Mouse (Mus musculus) midbrain, postnatal 0 days (tissue): Measurements from ENCODE around the gene Gpc3. TPM values are rescaled to one million over a fixed set of nuclear protein-coding genes. Genes with fewer than 3 reads are reported as not detected.

Source experiments
- ATAC-seq: fragments of 200-750 bp; cut with Nextera tagmentation; 2 replicates; pipeline ENCODE4 v1.8.0; 2017; ENCODE audit warnings: moderate number of reproducible peaks, mild to moderate bottlenecking, moderate TSS enrichment, moderate library complexity; ENCODE audit not compliant: low FRiP score
- DNase-seq: peaks from one replicate; pipeline ENCODE4 v3.0.0-alpha.2; 2015; ENCODE audit warnings: low spot score
- H3K27ac ChIP-seq: fragments of 300-500 bp; sonication (generic); 2 replicates; pipeline ENCODE4 v1.5.1; 2014; ENCODE audit warnings: low read depth, mild to moderate bottlenecking, low read length, mixed read lengths
- H3K27me3 ChIP-seq: fragments of 300-500 bp; sonication (generic); 2 replicates; pipeline ENCODE4 v1.6.1; 2014; ENCODE audit warnings: low read length, control low read depth, mixed read lengths; ENCODE audit not compliant: insufficient read depth
- H3K36me3 ChIP-seq: fragments of 300-500 bp; sonication (generic); 2 replicates; pipeline ENCODE4 v1.6.1; 2014; ENCODE audit warnings: low read length, control low read depth, mixed read lengths; ENCODE audit not compliant: insufficient read depth
- H3K4me1 ChIP-seq: fragments of 300-500 bp; sonication (generic); 2 replicates; pipeline ENCODE4 v1.6.1; 2014; ENCODE audit warnings: mild to moderate bottlenecking, control low read depth, antibody characterized with exemption, low read length, mixed read lengths; ENCODE audit not compliant: insufficient read depth
- H3K4me2 ChIP-seq: fragments of 300-500 bp; sonication (generic); 2 replicates; pipeline ENCODE4 v1.6.1; 2014; ENCODE audit warnings: low read depth, mild to moderate bottlenecking, low read length, mixed read lengths; ENCODE audit not compliant: poor library complexity, severe bottlenecking
- H3K4me3 ChIP-seq: fragments of 300-500 bp; sonication (generic); 2 replicates; pipeline ENCODE4 v1.5.1; 2014; ENCODE audit warnings: low read depth, mild to moderate bottlenecking, low read length, moderate library complexity
- H3K9ac ChIP-seq: fragments of 300-500 bp; sonication (generic); replicated peaks from 2 replicates; pipeline ENCODE4 v1.6.1; 2014; ENCODE audit warnings: mild to moderate bottlenecking, low read length, moderate library complexity, mixed read lengths; ENCODE audit not compliant: poor library complexity, severe bottlenecking
- H3K9me3 ChIP-seq: fragments of 300-500 bp; sonication (generic); 2 replicates; pipeline ENCODE4 v1.6.1; 2016; ENCODE audit warnings: low read length, control low read depth
- CTCF ChIP-seq: IDR thresholded peaks from 2 replicates; pipeline ENCODE4 v1.5.1; 2016; ENCODE audit warnings: antibody characterized with exemption, mild to moderate bottlenecking
- WGBS: fragments of 180-500 bp; shearing (Covaris S2); extraction: QIAGEN DNeasy Blood & Tissue Kit; methylation state at CpG from one replicate; pipeline ENCODE4 v1.1.7; 2014; 5-methylcytosine and 5-hydroxymethylcytosine counted together
- polyA plus RNA-seq: library from polyadenylated mRNA; unstranded; fragments of >200 nt; fragmentation: Nextera tagmentation; extraction: Ambion mirVana; gene quantifications from 2 replicates; pipeline ENCODE4 v1.2.1, GENCODE M21; 2015
- total RNA-seq: library from RNA; depleted of rRNA; stranded (reverse); fragments of >200 nt; gene quantifications from 2 replicates; pipeline ENCODE4 v1.2.3, GENCODE M21; 2014

The Gpc3 gene
- total and polyA plus RNA-seq, 2 experiments from 2014 or later: 19.3 to 69.3 TPM

GRCm38 (mm10) chrX:52616152-52616551 is 2.4 kb upstream of the Gpc3 start:
- Histone ChIP-seq H3K27me3 (0 out of 2 replicates have a peak, but pooled peaks cover 6% of the 10 kb centered on the region), H3K4me1 (no peaks in the 10 kb centered on the region), H3K9me3 (no peaks in the 10 kb centered on the region), H3K4me3 (no peak overlapping the region), H3K9ac (no peak overlapping the region), H3K36me3 (no peaks in the 10 kb centered on the region), H3K27ac (no peak overlapping the region), H3K4me2 (no peak overlapping the region)
- TF ChIP-seq CTCF: no peak
- WGBS: 90% methylated on average over 5 of the region's 5 CpGs
- ATAC-seq: no peak
- DNase-seq: no peak

DNA sequence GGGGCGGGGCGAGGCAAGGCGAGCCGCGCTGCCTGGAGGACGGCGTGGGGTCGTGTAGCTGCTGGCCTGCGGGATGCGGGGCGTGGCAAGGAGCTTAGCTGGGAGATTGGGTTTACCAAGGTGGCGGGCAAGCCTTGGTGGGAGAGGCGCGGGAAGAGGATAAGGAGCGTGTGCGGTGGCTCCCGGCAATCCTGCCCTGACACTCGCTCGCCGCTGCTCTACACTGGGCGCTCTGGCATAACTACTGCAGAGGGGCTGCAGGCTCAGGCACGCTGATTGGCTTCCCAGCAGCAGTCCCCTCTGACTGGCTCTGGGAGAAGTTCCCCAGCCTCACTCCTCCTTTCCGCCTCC is 256 bp upstream of the Gpc3 start:
- Histone ChIP-seq H3K4me3 (peak overlapping the region; percentile 47), H3K9me3 (no peaks in the 10 kb centered on the region), H3K4me1 (no peaks in the 10 kb centered on the region), H3K27ac (no peak overlapping the region), H3K4me2 (peak overlapping the region; percentile 80), H3K36me3 (no peaks in the 10 kb centered on the region), H3K27me3 (0 out of 2 replicates have a peak, but pooled peaks cover 6% of the 10 kb centered on the region), H3K9ac (no peak overlapping the region)
- WGBS: 28% methylated on average over 9 of the region's 23 CpGs
- DNase-seq: peak; percentile 79
- peak; percentile 41 for TF ChIP-seq CTCF
- ATAC-seq: peak; percentile 95

DNA sequence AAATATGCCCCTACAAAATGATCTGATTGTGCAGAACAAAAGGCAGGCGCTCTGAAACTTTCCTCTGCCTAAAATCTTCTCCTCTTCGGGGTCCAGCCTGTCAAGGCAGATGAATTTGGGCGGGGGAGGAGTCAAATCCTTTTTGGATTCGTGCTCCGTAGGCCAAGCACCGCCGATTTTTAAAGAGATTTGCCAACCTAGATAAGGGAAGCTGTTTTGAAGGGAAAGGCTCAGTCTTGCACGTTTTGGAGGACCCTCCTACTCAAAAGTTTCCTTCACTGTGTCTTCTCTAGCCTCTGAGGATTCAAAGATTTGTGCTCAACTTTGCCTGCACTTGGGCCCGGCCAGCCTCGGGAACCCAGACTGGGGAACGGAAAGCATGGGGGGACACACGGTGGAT is 944 bp downstream of the Gpc3 start:
- 20% methylated on average over 12 of the region's 12 CpGs for WGBS
- TF ChIP-seq CTCF: no peak
- H3K36me3 ChIP-seq: no peaks in the 10 kb centered on the region
- no peak overlapping the region for H3K9ac ChIP-seq
- H3K27ac ChIP-seq: no peak overlapping the region
- H3K4me2 ChIP-seq: peak overlapping the region; percentile 80
- H3K9me3 ChIP-seq: no peaks in the 10 kb centered on the region
- no peaks in the 10 kb centered on the region for H3K4me1 ChIP-seq
- H3K4me3 ChIP-seq: peak overlapping the region; percentile 47
- ATAC-seq (no peak), DNase-seq (no peak)
- H3K27me3 ChIP-seq: 0 out of 2 replicates have a peak, but pooled peaks cover 6% of the 10 kb centered on the region

DNA sequence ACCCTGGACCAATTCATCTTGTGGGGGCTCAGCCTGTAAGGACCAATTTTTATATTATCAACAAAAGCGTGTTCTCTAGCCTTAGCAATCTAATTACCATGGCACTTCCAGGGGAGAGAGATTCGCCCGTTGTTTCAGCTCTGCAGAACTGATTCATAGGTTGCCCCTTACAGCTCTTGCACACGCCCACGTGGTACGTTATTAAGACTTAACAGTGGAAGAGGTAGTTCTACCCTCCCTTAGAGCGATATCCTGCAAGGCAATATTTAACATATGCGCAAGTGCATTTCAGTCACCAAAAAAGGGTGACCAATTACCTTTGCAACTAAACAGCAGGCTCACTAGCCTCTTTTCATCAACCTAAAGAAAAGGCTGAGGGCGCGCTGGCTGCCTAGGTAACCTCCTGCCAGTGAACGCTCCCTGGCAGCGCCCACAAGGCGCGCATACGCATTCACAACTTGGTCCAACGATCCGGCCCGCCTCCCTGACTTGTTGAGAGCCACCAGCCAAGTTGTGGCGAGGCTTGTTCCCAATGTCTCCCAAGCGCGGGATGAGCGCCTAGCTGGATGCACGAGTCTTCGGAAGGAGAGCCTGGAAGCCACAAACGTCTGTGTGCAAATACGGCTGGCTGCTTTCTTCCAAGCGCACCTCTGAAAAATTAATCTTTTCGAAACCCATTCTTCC is 1.6 kb downstream of the Gpc3 start:
- Histone ChIP-seq H3K9ac (no peak overlapping the region), H3K27me3 (0 out of 2 replicates have a peak, but pooled peaks cover 6% of the 10 kb centered on the region), H3K4me2 (peak overlapping the region; percentile 80), H3K9me3 (no peaks in the 10 kb centered on the region), H3K4me3 (peak overlapping the region; percentile 47), H3K27ac (no peak overlapping the region), H3K36me3 (no peaks in the 10 kb centered on the region), H3K4me1 (no peaks in the 10 kb centered on the region)
- DNase-seq (peak; percentile 48), ATAC-seq (no peak)
- WGBS: 27% methylated on average over 28 of the region's 28 CpGs
- TF ChIP-seq CTCF: no peak

DNA sequence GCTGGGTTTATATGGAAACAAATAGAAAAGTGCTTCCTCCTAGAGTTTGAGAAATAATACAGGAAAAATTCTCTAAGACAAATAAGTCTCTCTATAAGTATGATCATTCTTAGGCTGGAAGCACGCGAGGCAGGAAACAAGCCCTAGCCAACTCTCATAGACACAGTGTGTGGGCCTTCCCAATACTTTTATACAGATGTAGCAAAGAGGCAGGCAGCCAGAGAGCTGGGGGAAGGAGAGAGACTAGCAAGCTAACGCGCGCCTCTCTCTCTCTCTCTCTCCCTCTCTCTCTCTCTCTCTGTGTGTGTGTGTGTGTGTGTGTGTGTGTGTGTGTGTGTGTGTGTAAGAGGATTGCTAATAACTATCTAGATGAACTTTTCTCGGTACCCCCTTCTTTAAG is 2.2 kb downstream of the Gpc3 start:
- H3K4me1 ChIP-seq: no peaks in the 10 kb centered on the region
- no peak overlapping the region for H3K27ac ChIP-seq
- H3K9me3 ChIP-seq: no peaks in the 10 kb centered on the region
- H3K36me3 ChIP-seq: no peaks in the 10 kb centered on the region
- H3K4me3 ChIP-seq: no peak overlapping the region
- no peak for DNase-seq
- H3K9ac ChIP-seq: no peak overlapping the region
- no peak overlapping the region; the same call in 1 of the 2 replicates for H3K4me2 ChIP-seq
- H3K27me3 ChIP-seq: 0 out of 2 replicates have a peak, but pooled peaks cover 6% of the 10 kb centered on the region
- TF ChIP-seq CTCF: no peak
- WGBS: 50% methylated on average over 3 of the region's 6 CpGs
- ATAC-seq: no peak

GRCm38 (mm10) chrX:52603143-52603542 is 10.6 kb downstream of the Gpc3 start:
- 80% methylated on average over 4 of the region's 4 CpGs for WGBS
- H3K4me3 ChIP-seq: no peak overlapping the region
- H3K27me3 ChIP-seq: no peaks in the 10 kb centered on the region
- no peaks in the 10 kb centered on the region for H3K9me3 ChIP-seq
- no peaks in the 10 kb centered on the region for H3K36me3 ChIP-seq
- DNase-seq (no peak), ATAC-seq (no peak)
- H3K4me1 ChIP-seq: no peaks in the 10 kb centered on the region
- no peak overlapping the region for H3K9ac ChIP-seq
- H3K4me2 ChIP-seq: no peak overlapping the region
- TF ChIP-seq CTCF: no peak
- H3K27ac ChIP-seq: no peak overlapping the region
